Mouse (Mus musculus): ENCODE results near the gene Corin.

- no peak for TF ChIP-seq HCFC1 (IDR thresholded peaks at IDR 0.05; ENCODE audit: borderline replicate concordance, insufficient read depth, low read length)
- no peak for TF ChIP-seq ZC3H11A (IDR thresholded peaks at IDR 0.05; ENCODE audit: borderline replicate concordance, low read depth, low read length)
- no peak for TF ChIP-seq ZNF384 (IDR thresholded peaks at IDR 0.05; ENCODE audit: low read depth, low read length)
Observed at GRCm38 (mm10) chr5:72443946-72444345, 60.3 kb downstream of the Corin start.
